Mouse (Mus musculus): Measurements from ENCODE around the gene Klrc1.
"Not testable (repeated sequence)": the region's sequence is repeated elsewhere in the genome, so short reads cannot be mapped to it uniquely, and the experiment has no call there.

Gene Klrc1

DNA sequence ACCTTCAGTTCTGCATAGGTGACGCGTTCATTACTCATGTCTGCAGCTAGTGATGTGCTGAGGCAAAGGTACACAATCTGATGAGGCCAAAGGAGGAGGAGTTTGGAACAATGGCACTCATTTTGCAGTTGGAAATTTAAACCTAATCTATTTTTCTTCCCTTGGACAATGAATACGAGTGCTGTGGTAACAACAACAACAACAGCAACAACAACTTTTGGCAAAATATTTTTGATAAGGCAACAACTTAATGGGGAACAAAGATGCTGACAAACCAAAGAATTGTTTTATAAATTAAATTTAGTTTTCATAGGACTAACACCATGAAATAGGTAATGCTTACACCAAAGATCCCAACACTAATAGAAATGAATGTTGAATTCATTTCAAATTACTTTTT, at the start of gene Klrc1:
TSS of gene Klrc1 (minus strand) at position 101 of the 400 bp plus-strand sequence.
- DNase-seq (ENCODE audit: low read depth, low spot score): no peak

- no peak for DNase-seq (ENCODE audit: low read depth, low spot score)
Observed at GRCm38 (mm10) chr6:129727237-129727636, 48.5 kb upstream of the Klrc1 start.

DNA sequence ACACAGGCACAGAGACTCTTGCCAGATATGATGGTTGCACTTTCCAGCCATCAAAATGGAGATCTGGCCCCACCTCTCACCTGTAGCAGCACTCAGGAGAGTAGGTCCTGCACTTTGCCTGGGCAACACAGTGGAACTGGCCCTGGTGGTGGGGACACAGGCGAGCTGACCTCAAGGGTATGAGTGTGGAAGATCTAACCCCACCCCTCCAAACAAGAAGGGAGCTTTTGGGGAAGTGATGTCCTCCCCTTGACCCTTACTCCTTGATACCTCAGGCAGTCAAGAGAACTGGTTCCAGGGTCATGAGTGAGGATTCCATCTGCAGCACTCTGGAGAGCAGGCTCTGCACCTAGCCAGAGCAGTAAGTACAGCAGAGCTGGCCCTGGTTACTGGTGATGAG, 42.6 kb upstream of the Klrc1 start:
- no peak for DNase-seq (ENCODE audit: low read depth, low spot score)

DNA sequence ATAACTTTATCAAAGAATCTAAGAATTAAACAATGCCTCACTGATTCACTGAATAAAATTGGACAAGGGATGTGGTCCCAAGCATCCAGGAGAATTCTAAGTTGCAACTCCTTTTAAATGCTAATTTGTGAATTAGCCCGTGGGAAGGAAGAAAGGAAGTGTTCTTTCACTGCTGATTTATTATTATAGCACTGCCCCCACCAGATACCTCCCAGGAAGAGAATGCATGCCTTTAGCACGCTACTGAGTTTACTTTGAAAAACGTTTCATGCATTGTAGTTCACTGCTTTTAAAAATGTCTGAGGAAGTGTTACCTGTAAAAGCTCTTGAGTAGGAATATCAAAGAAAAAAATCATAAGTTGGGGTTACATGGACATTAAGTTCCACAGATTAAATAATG, 41.7 kb upstream of the Klrc1 start:
- peak; percentile 3 for DNase-seq (ENCODE audit: low read depth, low spot score)

DNA sequence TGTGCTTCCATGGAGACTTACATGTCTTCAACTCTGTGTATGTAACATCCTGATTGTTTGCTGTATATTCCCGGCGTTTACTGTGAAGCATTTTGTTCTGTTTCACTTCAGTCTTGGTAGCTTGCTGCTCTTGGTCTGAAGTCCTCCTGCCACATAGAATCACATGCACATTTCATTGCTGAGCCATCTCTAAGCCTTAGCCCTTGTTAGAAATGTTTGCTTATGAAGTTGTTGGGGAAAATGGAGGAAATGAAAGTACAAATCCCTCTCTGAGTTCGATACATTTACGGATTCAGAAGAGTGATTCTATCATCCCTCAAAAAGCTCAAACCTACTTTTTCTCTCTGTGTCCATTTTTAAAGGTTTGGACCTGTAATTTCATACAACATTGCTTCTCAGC, 38.3 kb upstream of the Klrc1 start, which contains the start of gene Klri1:
TSS of gene Klri1 (minus strand) at position 101 of the 400 bp plus-strand sequence.
- no peak for DNase-seq (ENCODE audit: low read depth, low spot score)

DNA sequence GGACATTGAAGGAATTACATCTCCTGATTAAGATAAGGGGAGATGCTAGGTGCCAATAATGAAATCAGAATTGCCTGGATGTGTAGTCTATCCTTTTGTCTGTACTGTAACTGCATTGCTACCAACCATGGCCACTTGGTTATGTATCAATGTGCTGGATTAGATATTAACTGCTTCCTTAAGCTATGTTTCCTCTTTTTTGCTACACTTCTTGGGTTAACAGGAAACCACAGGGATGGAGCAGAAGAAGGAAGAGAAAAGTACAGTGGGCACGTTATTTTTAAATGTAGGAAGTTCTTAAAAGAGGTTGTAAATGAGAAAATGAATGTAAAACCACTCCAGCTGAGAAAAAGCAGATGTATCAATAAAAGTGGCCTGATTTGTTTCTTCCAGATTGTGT, 34.8 kb upstream of the Klrc1 start:
- DNase-seq (ENCODE audit: low read depth, low spot score): no peak

DNA sequence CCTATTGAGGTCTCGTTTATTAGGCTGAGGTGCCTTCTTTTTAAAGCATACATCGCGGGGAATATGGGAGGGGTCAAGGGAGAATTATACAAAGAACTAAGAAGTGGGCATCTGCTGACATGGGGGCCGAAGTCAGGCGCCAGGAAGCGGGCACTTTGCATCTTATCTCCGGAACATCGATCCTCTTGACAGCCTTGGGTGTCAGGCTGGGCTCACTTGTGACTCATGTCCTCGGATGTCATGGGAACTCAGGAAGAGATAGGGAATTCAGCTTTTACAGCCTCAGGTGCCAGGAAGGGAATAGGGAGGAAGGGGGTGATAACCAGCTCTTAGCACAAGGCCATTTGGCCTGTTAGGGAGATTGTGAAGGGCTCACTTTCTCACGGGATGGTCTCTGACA, 12.7 kb upstream of the Klrc1 start:
- not testable (repeated sequence) for DNase-seq (ENCODE audit: low read depth, low spot score)

DNA sequence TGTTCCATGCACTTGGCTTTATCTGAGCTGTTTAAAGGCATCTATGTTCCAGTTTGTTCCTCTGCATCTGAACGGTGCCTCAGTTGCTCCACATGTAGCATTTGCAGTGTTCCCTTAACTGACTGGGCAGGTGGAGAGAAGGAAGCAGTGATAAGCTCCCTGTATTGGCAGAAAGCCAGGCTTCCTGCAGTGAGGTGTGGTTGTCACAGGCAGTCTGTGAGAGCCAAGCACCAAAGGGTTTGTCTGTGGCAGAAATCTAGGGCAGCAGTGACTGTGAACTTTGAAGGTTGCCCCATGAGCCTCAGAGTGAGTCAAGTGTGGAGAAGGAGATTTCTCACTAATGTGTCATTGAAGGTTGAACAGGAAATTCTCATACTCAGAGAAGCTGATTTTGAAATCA, 1.6 kb upstream of the Klrc1 start:
- no peak for DNase-seq (ENCODE audit: low read depth, low spot score)

DNA sequence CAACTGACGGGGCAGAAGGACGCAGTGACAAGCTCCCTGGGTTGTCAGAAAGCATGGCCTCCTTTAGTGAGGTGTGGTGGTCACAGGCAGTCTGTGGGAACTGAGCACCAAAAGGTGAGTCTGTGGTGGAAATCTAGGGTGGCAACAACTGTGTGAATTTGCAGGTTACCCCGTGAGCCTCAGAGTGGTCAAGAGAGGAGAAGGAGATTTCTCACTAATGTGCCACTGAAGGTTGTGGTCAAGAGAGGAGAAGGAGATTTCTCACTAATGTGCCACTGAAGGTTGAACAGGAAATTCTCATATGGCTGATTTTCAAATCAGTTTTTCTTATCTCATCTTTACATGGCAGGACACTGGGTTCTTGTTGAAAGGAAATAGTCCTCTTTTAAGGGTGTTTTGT, 17.5 kb downstream of the Klrc1 start:
- DNase-seq (ENCODE audit: low read depth, low spot score): not testable (repeated sequence)

DNA sequence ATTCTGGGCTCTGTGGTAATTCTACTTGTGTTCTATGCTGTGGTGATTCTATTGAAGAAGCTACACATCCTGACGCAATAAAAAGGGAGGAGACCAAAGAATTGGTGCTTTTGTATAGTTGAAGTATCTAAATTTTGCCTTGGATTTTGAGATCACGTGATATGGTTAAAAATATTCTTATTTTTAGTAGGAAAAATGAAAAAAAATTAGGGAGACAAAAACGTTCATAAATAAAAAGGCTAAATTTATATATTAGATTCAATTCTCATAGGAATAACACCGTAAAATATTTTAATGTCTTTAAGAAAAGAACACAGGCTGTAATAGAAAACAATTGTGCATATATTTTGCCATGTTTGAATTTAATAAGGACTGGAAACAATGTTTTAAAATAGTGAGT, 18.2 kb downstream of the Klrc1 start, which contains the start of gene Klrc2:
TSS of gene Klrc2 (minus strand) at position 101 of the 400 bp plus-strand sequence.
- DNase-seq (ENCODE audit: low read depth, low spot score): not testable (repeated sequence)

- not testable (repeated sequence) for DNase-seq (ENCODE audit: low read depth, low spot score)
Observed at GRCm38 (mm10) chr6:129644054-129644453, 34.7 kb downstream of the Klrc1 start.

GRCm38 (mm10) chr6:129643237-129643636, 35.5 kb downstream of the Klrc1 start, which contains the start of gene Klrc3:
Gene Klrc3 (minus strand): TSS chr6:129643337.
- DNase-seq (ENCODE audit: low read depth, low spot score): not testable (repeated sequence)

- DNase-seq (ENCODE audit: low read depth, low spot score): not testable (repeated sequence)
Observed at GRCm38 (mm10) chr6:129631046-129631445, 47.7 kb downstream of the Klrc1 start.

DNA sequence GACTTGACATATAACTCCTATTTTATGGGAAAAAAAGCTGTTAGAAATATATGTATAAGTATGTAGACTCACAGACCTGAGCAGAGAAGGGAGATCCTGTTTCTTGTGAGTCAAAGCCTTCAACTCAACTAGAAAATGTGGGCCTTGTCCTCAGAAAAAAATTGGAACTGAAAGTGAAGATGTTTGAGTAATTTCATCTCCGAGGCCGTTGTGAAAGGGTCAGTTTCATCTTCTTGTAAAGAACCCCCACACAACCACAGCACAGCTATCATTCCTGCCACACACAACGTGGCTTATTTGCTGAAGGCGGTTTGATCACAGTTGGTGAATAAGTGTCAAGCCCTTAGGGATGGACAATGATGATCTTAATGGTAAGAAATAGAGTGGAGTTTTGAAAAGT, 55.0 kb downstream of the Klrc1 start, which contains the start of gene Klrk1:
TSS of gene Klrk1 (minus strand) at position 130 of the 400 bp plus-strand sequence.
- DNase-seq (ENCODE audit: low read depth, low spot score): no peak
